Mouse (Mus musculus) adrenal gland (tissue): ENCODE data around the gene Prss40.

ENCODE experiments used
- intact Hi-C: fragments of 180-260 bp; cut with DNase I; formaldehyde crosslinking; loops from one replicate; pipeline ENCODE4 v1.15.1; 2025
- long read RNA-seq, 2 experiments: library from polyadenylated mRNA; unstranded; transcript quantifications; one replicate each; pipeline ENCODE4 v2.0.0; 2020; ENCODE audit warnings: borderline replicate concordance in 1 of 2; ENCODE audit not compliant: insufficient replicate concordance in 1 of 2

Prss40 gene
- long read RNA-seq, experiment 1 = 0 reads
- long read RNA-seq, experiment 2 = 0 reads

- intact Hi-C loops = no loop called here
Measured at GRCm38 (mm10) chr1:34560843-34561242, at the start of gene Prss40. Gene Prss40, minus strand, starts transcription at chr1:34560943.

GRCm38 (mm10) chr1:34602363-34602762 lies 41.6 kb upstream of the Prss40 start:
- intact Hi-C loops = no loop called here

GRCm38 (mm10) chr1:34601323-34602047 lies 40.7 kb upstream of the Prss40 start:
- intact Hi-C loops = no loop called here

GRCm38 (mm10) chr1:34600000-34600399 lies 39.3 kb upstream of the Prss40 start:
- intact Hi-C loops = no loop called here

GRCm38 (mm10) chr1:34587298-34588096 lies 26.8 kb upstream of the Prss40 start:
- intact Hi-C loops = no loop called here

- intact Hi-C loops = no loop called here
Measured at GRCm38 (mm10) chr1:34584736-34585135, 24.0 kb upstream of the Prss40 start.

- intact Hi-C loops = no loop called here
Measured at GRCm38 (mm10) chr1:34583821-34584263, 23.1 kb upstream of the Prss40 start.

GRCm38 (mm10) chr1:34582218-34582617 lies 21.5 kb upstream of the Prss40 start:
- intact Hi-C loops = no loop called here

- intact Hi-C loops = no loop called here
Measured at GRCm38 (mm10) chr1:34579782-34580356, 19.1 kb upstream of the Prss40 start.

GRCm38 (mm10) chr1:34578851-34579781 lies 18.4 kb upstream of the Prss40 start, which contains the start of gene Amer3:
Gene Amer3, plus strand, starts transcription at chr1:34579657.
- intact Hi-C loops = no loop called here

GRCm38 (mm10) chr1:34573221-34573620 lies 12.5 kb upstream of the Prss40 start:
- intact Hi-C loops = no loop called here

- intact Hi-C loops = no loop called here
Measured at GRCm38 (mm10) chr1:34571431-34571830, 10.7 kb upstream of the Prss40 start.

GRCm38 (mm10) chr1:34569876-34570275 lies 9.1 kb upstream of the Prss40 start:
- intact Hi-C loops = no loop called here

- intact Hi-C loops = no loop called here
Measured at GRCm38 (mm10) chr1:34568120-34568519, 7.4 kb upstream of the Prss40 start.

- intact Hi-C loops = no loop called here
Measured at GRCm38 (mm10) chr1:34564383-34565045, 3.8 kb upstream of the Prss40 start.

- intact Hi-C loops = no loop called here
Measured at GRCm38 (mm10) chr1:34554275-34554674, 6.5 kb downstream of the Prss40 start.

- intact Hi-C loops = no loop called here
Measured at GRCm38 (mm10) chr1:34553690-34554089, 7.1 kb downstream of the Prss40 start.

- intact Hi-C loops = no loop called here
Measured at GRCm38 (mm10) chr1:34547074-34547473, 13.7 kb downstream of the Prss40 start.

- intact Hi-C loops = no loop called here
Measured at GRCm38 (mm10) chr1:34536767-34537485, 23.8 kb downstream of the Prss40 start.
